Mouse (Mus musculus): ENCODE measurements at regions not wholly inside any gene's neighbourhood (a gene's known extent, or its start where the extent isn't known, plus 50 kb on each side); places are given as distances from the start of the nearest gene placed in this dataset.
A peak's percentile ranks its signal among the peaks of the same experiment; 100 is the strongest.

GRCm38 (mm10) chr2:133125212-133125801 lies 179.6 kb upstream of the Fermt1 start:
- WGBS, result 62% methylated on average over 1 of the region's 1 CpGs
- Histone ChIP-seq H3K4me2 (ENCODE audit: low read depth, low read length) (no peak overlapping the region), H3K9ac (ENCODE audit: low read depth, low read length) (no peak overlapping the region), H3K27me3 (replicated peaks; ENCODE audit: control insufficient read depth, insufficient read depth, low read length) (no peaks in the 10 kb centered on the region), H3K4me1 (ENCODE audit: control insufficient read depth, insufficient read depth, low read length) (no peaks in the 10 kb centered on the region), H3K4me3 (ENCODE audit: low read depth, low read length) (no peak overlapping the region), H3K36me3 (ENCODE audit: control insufficient read depth, insufficient read depth, low read length) (no peaks in the 10 kb centered on the region), H3K9me3 (ENCODE audit: control insufficient read depth, low read length) (no peaks in the 10 kb centered on the region), H3K27ac (replicated peaks; ENCODE audit: low read depth, low read length) (no peak overlapping the region)
- ATAC-seq (ENCODE audit: low read depth) (no peak), DNase-seq (ENCODE audit: low spot score) (no peak)

GRCm38 (mm10) chr2:133134878-133135277 lies 189.2 kb upstream of the Fermt1 start:
- H3K9me3 ChIP-seq (ENCODE audit: control insufficient read depth, low read length), result no peaks in the 10 kb centered on the region
- DNase-seq (ENCODE audit: low spot score), result no peak
- WGBS, result 58% methylated on average over 3 of the region's 3 CpGs
- H3K36me3 ChIP-seq (ENCODE audit: control insufficient read depth, insufficient read depth, low read length), result no peaks in the 10 kb centered on the region
- no peak overlapping the region for H3K9ac ChIP-seq (ENCODE audit: low read depth, low read length)
- no peaks in the 10 kb centered on the region for H3K27me3 ChIP-seq (replicated peaks; ENCODE audit: control insufficient read depth, insufficient read depth, low read length)
- ATAC-seq (ENCODE audit: low read depth), result no peak
- no peak overlapping the region for H3K4me2 ChIP-seq (ENCODE audit: low read depth, low read length)
- H3K4me1 ChIP-seq (ENCODE audit: control insufficient read depth, insufficient read depth, low read length), result no peaks in the 10 kb centered on the region
- no peak overlapping the region for H3K4me3 ChIP-seq (ENCODE audit: low read depth, low read length)
- H3K27ac ChIP-seq (replicated peaks; ENCODE audit: low read depth, low read length), result no peak overlapping the region

- DNase-seq (ENCODE audit: low spot score) (no peak), ATAC-seq (ENCODE audit: low read depth) (no peak)
- 81% methylated on average over 4 of the region's 4 CpGs for WGBS
- Histone ChIP-seq H3K4me1 (ENCODE audit: control insufficient read depth, insufficient read depth, low read length) (no peaks in the 10 kb centered on the region), H3K4me3 (ENCODE audit: low read depth, low read length) (no peak overlapping the region), H3K9ac (ENCODE audit: low read depth, low read length) (no peak overlapping the region), H3K27me3 (replicated peaks; ENCODE audit: control insufficient read depth, insufficient read depth, low read length) (no peaks in the 10 kb centered on the region), H3K36me3 (ENCODE audit: control insufficient read depth, insufficient read depth, low read length) (no peaks in the 10 kb centered on the region), H3K27ac (replicated peaks; ENCODE audit: low read depth, low read length) (no peak overlapping the region), H3K9me3 (ENCODE audit: control insufficient read depth, low read length) (no peaks in the 10 kb centered on the region), H3K4me2 (ENCODE audit: low read depth, low read length) (no peak overlapping the region)
Observed at GRCm38 (mm10) chr2:133138877-133139276, 193.2 kb upstream of the Fermt1 start.

- no peak overlapping the region for H3K4me2 ChIP-seq (ENCODE audit: low read depth, low read length)
- ATAC-seq (ENCODE audit: low read depth) (no peak), DNase-seq (ENCODE audit: low spot score) (peak; percentile 19)
- H3K36me3 ChIP-seq (ENCODE audit: control insufficient read depth, insufficient read depth, low read length), result no peaks in the 10 kb centered on the region
- no peak overlapping the region for H3K4me3 ChIP-seq (ENCODE audit: low read depth, low read length)
- no peaks in the 10 kb centered on the region for H3K27me3 ChIP-seq (replicated peaks; ENCODE audit: control insufficient read depth, insufficient read depth, low read length)
- WGBS, result 66% methylated on average over 6 of the region's 6 CpGs
- no peaks in the 10 kb centered on the region for H3K9me3 ChIP-seq (ENCODE audit: control insufficient read depth, low read length)
- no peaks in the 10 kb centered on the region for H3K4me1 ChIP-seq (ENCODE audit: control insufficient read depth, insufficient read depth, low read length)
- no peak overlapping the region for H3K9ac ChIP-seq (ENCODE audit: low read depth, low read length)
- no peak overlapping the region for H3K27ac ChIP-seq (replicated peaks; ENCODE audit: low read depth, low read length)
Observed at GRCm38 (mm10) chr2:133141341-133142035, 195.8 kb upstream of the Fermt1 start.

GRCm38 (mm10) chr2:133152461-133152860 lies 206.8 kb upstream of the Fermt1 start:
- Histone ChIP-seq H3K4me1 (ENCODE audit: control insufficient read depth, insufficient read depth, low read length) (no peaks in the 10 kb centered on the region), H3K4me3 (ENCODE audit: low read depth, low read length) (no peak overlapping the region), H3K9me3 (ENCODE audit: control insufficient read depth, low read length) (no peaks in the 10 kb centered on the region), H3K27ac (replicated peaks; ENCODE audit: low read depth, low read length) (no peak overlapping the region), H3K36me3 (ENCODE audit: control insufficient read depth, insufficient read depth, low read length) (no peaks in the 10 kb centered on the region), H3K27me3 (replicated peaks; ENCODE audit: control insufficient read depth, insufficient read depth, low read length) (no peaks in the 10 kb centered on the region), H3K4me2 (ENCODE audit: low read depth, low read length) (no peak overlapping the region), H3K9ac (ENCODE audit: low read depth, low read length) (no peak overlapping the region)
- DNase-seq (ENCODE audit: low spot score), result no peak
- ATAC-seq (ENCODE audit: low read depth), result no peak
- 55% methylated on average over 1 of the region's 1 CpGs for WGBS

- Histone ChIP-seq H3K27me3 (replicated peaks; ENCODE audit: control insufficient read depth, insufficient read depth, low read length) (no peaks in the 10 kb centered on the region), H3K9ac (ENCODE audit: low read depth, low read length) (no peak overlapping the region), H3K9me3 (ENCODE audit: control insufficient read depth, low read length) (no peaks in the 10 kb centered on the region), H3K4me2 (ENCODE audit: low read depth, low read length) (no peak overlapping the region), H3K27ac (replicated peaks; ENCODE audit: low read depth, low read length) (no peak overlapping the region), H3K36me3 (ENCODE audit: control insufficient read depth, insufficient read depth, low read length) (no peaks in the 10 kb centered on the region), H3K4me3 (ENCODE audit: low read depth, low read length) (no peak overlapping the region), H3K4me1 (ENCODE audit: control insufficient read depth, insufficient read depth, low read length) (no peaks in the 10 kb centered on the region)
- ATAC-seq (ENCODE audit: low read depth) (no peak), DNase-seq (ENCODE audit: low spot score) (peak; percentile 33)
- WGBS, result 47% methylated on average over 3 of the region's 3 CpGs
Observed at GRCm38 (mm10) chr2:133156537-133156936, 210.8 kb upstream of the Fermt1 start.

GRCm38 (mm10) chr2:133158206-133158605 lies 212.5 kb upstream of the Fermt1 start:
- H3K9me3 ChIP-seq (ENCODE audit: control insufficient read depth, low read length), result no peaks in the 10 kb centered on the region
- WGBS, result 30% methylated on average over 8 of the region's 8 CpGs
- no peak overlapping the region for H3K9ac ChIP-seq (ENCODE audit: low read depth, low read length)
- H3K4me3 ChIP-seq (ENCODE audit: low read depth, low read length), result no peak overlapping the region
- no peak overlapping the region for H3K27ac ChIP-seq (replicated peaks; ENCODE audit: low read depth, low read length)
- no peak for ATAC-seq (ENCODE audit: low read depth)
- H3K27me3 ChIP-seq (replicated peaks; ENCODE audit: control insufficient read depth, insufficient read depth, low read length), result no peaks in the 10 kb centered on the region
- no peaks in the 10 kb centered on the region for H3K4me1 ChIP-seq (ENCODE audit: control insufficient read depth, insufficient read depth, low read length)
- H3K36me3 ChIP-seq (ENCODE audit: control insufficient read depth, insufficient read depth, low read length), result no peaks in the 10 kb centered on the region
- DNase-seq (ENCODE audit: low spot score), result no peak
- H3K4me2 ChIP-seq (ENCODE audit: low read depth, low read length), result no peak overlapping the region

GRCm38 (mm10) chr2:133159398-133159797 lies 213.7 kb upstream of the Fermt1 start:
- ATAC-seq (ENCODE audit: low read depth) (no peak), DNase-seq (ENCODE audit: low spot score) (peak; percentile 27)
- H3K4me2 ChIP-seq (ENCODE audit: low read depth, low read length), result no peak overlapping the region
- WGBS, result 20% methylated on average over 2 of the region's 2 CpGs
- H3K4me1 ChIP-seq (ENCODE audit: control insufficient read depth, insufficient read depth, low read length), result no peaks in the 10 kb centered on the region
- H3K9me3 ChIP-seq (ENCODE audit: control insufficient read depth, low read length), result no peaks in the 10 kb centered on the region
- no peaks in the 10 kb centered on the region for H3K27me3 ChIP-seq (replicated peaks; ENCODE audit: control insufficient read depth, insufficient read depth, low read length)
- no peak overlapping the region for H3K27ac ChIP-seq (replicated peaks; ENCODE audit: low read depth, low read length)
- H3K36me3 ChIP-seq (ENCODE audit: control insufficient read depth, insufficient read depth, low read length), result no peaks in the 10 kb centered on the region
- no peak overlapping the region for H3K9ac ChIP-seq (ENCODE audit: low read depth, low read length)
- no peak overlapping the region for H3K4me3 ChIP-seq (ENCODE audit: low read depth, low read length)

- no peaks in the 10 kb centered on the region for H3K4me1 ChIP-seq (ENCODE audit: control insufficient read depth, insufficient read depth, low read length)
- no peak overlapping the region for H3K4me3 ChIP-seq (ENCODE audit: low read depth, low read length)
- H3K4me2 ChIP-seq (ENCODE audit: low read depth, low read length), result no peak overlapping the region
- no peaks in the 10 kb centered on the region for H3K27me3 ChIP-seq (replicated peaks; ENCODE audit: control insufficient read depth, insufficient read depth, low read length)
- H3K9ac ChIP-seq (ENCODE audit: low read depth, low read length), result no peak overlapping the region
- no peak overlapping the region for H3K27ac ChIP-seq (replicated peaks; ENCODE audit: low read depth, low read length)
- H3K9me3 ChIP-seq (ENCODE audit: control insufficient read depth, low read length), result no peaks in the 10 kb centered on the region
- 73% methylated on average over 3 of the region's 3 CpGs for WGBS
- DNase-seq (ENCODE audit: low spot score), result no peak
- no peak for ATAC-seq (ENCODE audit: low read depth)
- no peaks in the 10 kb centered on the region for H3K36me3 ChIP-seq (ENCODE audit: control insufficient read depth, insufficient read depth, low read length)
Observed at GRCm38 (mm10) chr2:133176411-133176810, 230.7 kb upstream of the Fermt1 start.

Data from embryonic facial prominence, embryonic 14.5 days (tissue).